Mouse (Mus musculus) embryonic facial prominence, embryonic 10.5 days (tissue): ENCODE measurements around the gene Zswim1. TPM values are rescaled to one million over a fixed set of nuclear protein-coding genes. Genes with fewer than 3 reads are reported as not detected.
A peak's percentile ranks its signal among the peaks of the same experiment; 100 is the strongest.

Source experiments
- DNase-seq: peaks from one replicate; pipeline ENCODE4 v3.0.0-alpha.2; 2017; ENCODE audit warnings: low spot score
- H3K27ac ChIP-seq: fragments of 300-500 bp; sonication (generic); replicated peaks from 2 replicates; pipeline ENCODE4 v1.5.1; 2016; ENCODE audit warnings: mild to moderate bottlenecking
- H3K27me3 ChIP-seq: fragments of 300-500 bp; sonication (generic); replicated peaks from 2 replicates; pipeline ENCODE4 v1.6.1; 2016; ENCODE audit warnings: low read depth, mild to moderate bottlenecking; ENCODE audit not compliant: poor library complexity, severe bottlenecking
- H3K36me3 ChIP-seq: fragments of 300-500 bp; sonication (generic); replicated peaks from 2 replicates; pipeline ENCODE4 v1.6.1; 2016; ENCODE audit warnings: mild to moderate bottlenecking, moderate library complexity
- H3K4me1 ChIP-seq: fragments of 300-500 bp; sonication (generic); 2 replicates; pipeline ENCODE4 v1.6.1; 2016
- H3K4me3 ChIP-seq: fragments of 300-500 bp; sonication (generic); 2 replicates; pipeline ENCODE4 v1.5.1; 2016; ENCODE audit warnings: mild to moderate bottlenecking, moderate library complexity
- H3K9me3 ChIP-seq: fragments of 300-500 bp; sonication (generic); 2 replicates; pipeline ENCODE4 v1.6.1; 2016; ENCODE audit warnings: mild to moderate bottlenecking
- WGBS: fragments of 180-500 bp; shearing (Covaris S2); methylation state at CpG from one replicate; pipeline ENCODE4 v1.1.7; 2016; 5-methylcytosine and 5-hydroxymethylcytosine counted together
- polyA plus RNA-seq: library from polyadenylated mRNA; unstranded; fragments of >200 nt; fragmentation: Nextera tagmentation; extraction: Ambion mirVana; gene quantifications from 2 replicates; pipeline ENCODE4 v1.2.1, GENCODE M21; 2016

Zswim1 gene
- 24.2 and 27.1 TPM in 2 replicates for polyA plus RNA-seq

DNA sequence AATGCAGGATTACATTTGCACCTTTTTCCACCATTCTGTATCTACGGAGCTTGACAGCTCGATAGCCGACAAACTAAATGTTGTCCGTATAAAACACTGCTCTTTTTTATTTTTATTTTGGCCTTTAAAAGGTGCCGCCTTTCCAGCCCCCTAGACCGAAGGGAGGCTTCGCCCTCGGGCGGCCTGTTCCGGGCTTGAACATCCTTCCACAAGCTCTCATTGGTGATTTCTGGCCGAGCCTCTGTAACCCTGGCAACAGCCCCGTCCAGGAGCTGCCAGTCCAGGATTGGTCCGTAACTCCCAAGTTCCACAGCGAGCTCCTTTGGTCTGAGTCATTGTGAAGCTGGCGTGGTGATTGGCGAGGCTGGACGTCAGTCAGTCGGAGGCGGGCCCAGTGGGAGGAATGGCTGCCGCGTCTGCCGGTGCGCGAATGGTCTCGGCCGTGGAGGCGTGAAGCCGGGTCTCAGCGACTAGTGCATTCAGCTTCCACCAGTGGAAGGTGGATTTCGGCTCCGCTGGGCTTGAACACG lies at the start of gene Zswim1:
Gene Zswim1 (plus strand): TSS at position 51 of the 530 bp plus-strand sequence.
- H3K36me3 ChIP-seq = peaks cover 57% of the 10 kb centered on the region
- whole genome bisulfite sequencing = 2% methylated on average over 32 of the region's 32 CpGs

DNA sequence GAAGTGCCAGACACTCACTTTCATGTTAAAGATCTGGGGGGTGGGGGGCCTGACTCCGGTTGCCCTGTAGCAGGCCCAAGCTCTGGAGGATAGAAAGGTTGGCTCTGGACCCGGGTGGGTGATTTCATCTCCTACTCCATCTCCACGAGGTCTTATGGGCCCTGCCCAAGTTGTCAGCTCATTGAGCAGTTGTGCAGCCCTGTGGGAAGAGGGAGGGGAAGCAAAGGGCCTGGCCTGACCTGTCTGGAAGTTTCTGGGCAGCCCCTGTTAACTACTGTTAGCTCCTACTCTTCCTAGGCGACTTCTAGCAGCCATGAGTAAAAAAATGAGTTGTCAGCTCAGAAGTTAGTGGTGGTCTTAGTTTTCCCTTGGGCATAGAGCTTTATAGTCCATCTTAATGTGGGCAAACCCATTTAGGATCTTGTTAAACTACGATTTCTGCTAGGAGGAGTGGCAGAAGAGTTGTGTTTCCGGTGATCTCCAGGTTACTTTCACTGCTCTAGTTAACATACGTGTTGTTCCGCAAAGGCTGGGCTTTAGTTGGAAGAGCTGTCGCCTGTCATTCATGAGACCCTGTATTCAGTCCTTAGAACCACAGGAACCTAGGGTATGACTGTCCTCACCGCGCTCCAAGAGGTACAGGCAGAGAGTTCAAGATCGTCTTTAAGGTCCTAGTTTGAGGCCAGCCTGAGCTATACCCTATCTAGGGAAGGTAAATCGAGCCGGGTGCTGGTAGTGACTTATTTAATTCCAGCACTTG lies 49.1 kb upstream of the Zswim1 start:
- no peak for DNase-seq
- 0 out of 2 replicates have a peak, but pooled peaks cover 11% of the 10 kb centered on the region for H3K27me3 ChIP-seq
- H3K27ac ChIP-seq = no peak overlapping the region
- peaks cover 28% of the 10 kb centered on the region for H3K4me1 ChIP-seq
- H3K4me3 ChIP-seq = 0 out of 2 replicates have a peak overlapping the region, but pooled peaks have one; percentile 9
- 82% methylated on average over 14 of the region's 14 CpGs for WGBS
- H3K9me3 ChIP-seq = no peaks in the 10 kb centered on the region
- peaks cover 36% of the 10 kb centered on the region for H3K36me3 ChIP-seq

More for the DNA sequence above, at the start of gene Zswim1:
- peak; percentile 99 for DNase-seq
- Histone ChIP-seq H3K4me1 (peaks cover 18% of the 10 kb centered on the region), H3K27me3 (no peaks in the 10 kb centered on the region), H3K9me3 (no peaks in the 10 kb centered on the region), H3K27ac (peak within 1 kb of the TSS; percentile 88), H3K4me3 (peak within 1 kb of the TSS; percentile 85)

DNA sequence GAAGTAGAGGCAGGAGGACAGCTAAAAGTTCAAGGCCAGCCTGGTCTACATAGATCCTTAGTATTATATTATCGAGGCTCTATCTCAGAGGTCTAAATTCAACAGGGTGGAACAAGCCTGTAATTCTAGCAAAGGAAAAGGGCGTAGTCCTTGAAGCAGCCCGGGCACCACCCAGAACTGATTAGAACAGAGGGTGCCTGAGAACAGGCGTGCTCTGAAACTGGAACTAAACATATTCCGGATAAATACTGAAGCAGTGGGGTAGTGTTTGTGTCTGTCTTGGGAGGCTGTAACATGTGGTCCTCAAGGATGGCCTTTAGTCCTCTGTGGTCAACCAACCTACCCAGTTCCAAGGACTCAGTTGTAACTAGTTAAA lies 48.5 kb upstream of the Zswim1 start:
- no peak overlapping the region for H3K27ac ChIP-seq
- H3K9me3 ChIP-seq = no peaks in the 10 kb centered on the region
- 0 out of 2 replicates have a peak, but pooled peaks cover 11% of the 10 kb centered on the region for H3K27me3 ChIP-seq
- peaks cover 34% of the 10 kb centered on the region for H3K36me3 ChIP-seq
- DNase-seq = no peak
- peaks cover 28% of the 10 kb centered on the region for H3K4me1 ChIP-seq
- no peak overlapping the region for H3K4me3 ChIP-seq
- 85% methylated on average over 5 of the region's 5 CpGs for WGBS

DNA sequence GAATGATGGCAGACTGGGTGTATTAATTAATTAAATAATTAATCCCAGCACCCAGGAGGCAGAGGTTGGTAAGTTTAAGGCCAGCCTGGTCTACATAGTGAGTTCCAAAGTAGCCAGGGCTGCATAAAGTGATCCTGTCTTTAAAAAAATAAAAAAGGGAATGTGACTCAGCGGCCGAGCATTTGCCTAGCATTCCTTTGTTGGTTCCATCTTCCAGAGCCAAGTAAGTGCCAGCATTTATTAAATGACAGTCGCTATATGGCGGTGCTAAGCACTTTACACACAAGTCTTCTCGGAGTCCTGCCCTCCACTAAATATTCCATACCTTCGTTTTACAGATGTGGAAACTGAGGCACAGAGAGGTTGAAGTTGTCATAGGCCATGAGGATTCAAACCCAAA lies 46.4 kb upstream of the Zswim1 start:
- Histone ChIP-seq H3K36me3 (peaks cover 28% of the 10 kb centered on the region), H3K9me3 (no peaks in the 10 kb centered on the region), H3K27me3 (0 out of 2 replicates have a peak, but pooled peaks cover 11% of the 10 kb centered on the region), H3K4me3 (no peak overlapping the region), H3K27ac (no peak overlapping the region), H3K4me1 (peaks cover 18% of the 10 kb centered on the region)
- 90% methylated on average over 6 of the region's 6 CpGs for WGBS
- DNase-seq = no peak

DNA sequence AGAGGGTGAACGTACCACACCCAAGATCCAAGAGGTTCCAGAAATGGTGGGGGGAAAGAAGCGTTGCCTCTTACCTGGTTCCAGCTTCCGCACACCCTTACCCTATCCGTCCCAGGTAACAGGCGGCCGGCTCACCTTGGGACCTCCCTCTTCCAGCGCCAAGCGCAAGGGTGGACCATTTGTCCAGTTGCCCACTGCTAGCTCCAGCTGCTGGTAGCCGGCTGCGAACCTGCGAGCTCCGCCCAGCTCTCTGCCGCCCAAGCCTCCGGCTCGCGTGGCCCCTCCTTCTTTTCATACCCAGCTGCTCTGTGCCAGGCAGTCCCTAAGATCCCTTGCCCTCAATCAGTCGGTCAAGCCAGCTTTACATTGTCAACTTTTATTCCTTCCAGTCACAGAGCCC lies 45.7 kb upstream of the Zswim1 start:
- Histone ChIP-seq H3K36me3 (peaks cover 21% of the 10 kb centered on the region), H3K27ac (no peak overlapping the region), H3K4me1 (peaks cover 11% of the 10 kb centered on the region), H3K9me3 (no peaks in the 10 kb centered on the region), H3K4me3 (no peak overlapping the region), H3K27me3 (0 out of 2 replicates have a peak, but pooled peaks cover 11% of the 10 kb centered on the region)
- WGBS = 74% methylated on average over 17 of the region's 17 CpGs
- DNase-seq = no peak

DNA sequence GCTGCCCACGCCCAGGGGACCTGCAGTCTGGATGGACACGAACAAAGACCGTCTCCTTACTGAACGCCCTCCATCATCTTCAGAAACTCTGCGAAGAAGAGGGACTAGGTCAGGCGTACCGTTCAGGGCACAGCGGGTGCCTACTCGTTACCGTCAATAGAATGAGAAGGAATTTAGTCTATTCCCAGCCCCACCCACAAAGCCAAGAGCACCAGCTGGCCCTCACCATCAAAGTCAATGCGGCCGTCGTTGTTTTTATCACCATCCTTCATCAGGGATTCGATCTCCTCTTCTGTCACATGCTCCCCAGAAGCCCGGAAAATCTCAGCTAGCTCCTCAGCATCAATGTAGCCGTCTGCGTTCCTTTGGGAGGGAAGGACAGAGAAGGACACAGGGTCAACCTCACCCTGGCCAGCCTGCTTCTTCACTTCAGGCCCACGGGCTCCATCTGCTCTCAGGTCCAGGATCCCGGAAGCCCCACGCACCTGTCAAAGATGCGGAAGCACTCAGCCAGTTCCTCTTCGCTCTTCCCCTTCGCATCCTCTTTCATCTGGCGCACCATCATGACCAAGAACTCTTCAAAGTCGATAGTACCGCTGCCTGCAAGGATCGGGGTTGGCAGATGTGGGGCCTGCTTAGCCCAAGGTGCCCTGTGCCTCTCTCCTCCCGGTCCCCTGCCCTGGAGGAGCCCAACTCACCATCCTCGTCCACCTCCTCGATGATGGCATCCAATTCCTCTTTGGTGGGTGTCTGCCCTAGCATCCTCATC lies 45.1 kb upstream of the Zswim1 start:
- no peak for DNase-seq
- H3K27ac ChIP-seq = no peak overlapping the region
- WGBS = 85% methylated on average over 30 of the region's 30 CpGs
- peaks cover 5% of the 10 kb centered on the region; the same call in 1 of the 2 replicates for H3K4me1 ChIP-seq
- H3K27me3 ChIP-seq = 0 out of 2 replicates have a peak, but pooled peaks cover 11% of the 10 kb centered on the region
- no peaks in the 10 kb centered on the region for H3K9me3 ChIP-seq
- H3K4me3 ChIP-seq = no peak overlapping the region
- H3K36me3 ChIP-seq = peaks cover 15% of the 10 kb centered on the region

DNA sequence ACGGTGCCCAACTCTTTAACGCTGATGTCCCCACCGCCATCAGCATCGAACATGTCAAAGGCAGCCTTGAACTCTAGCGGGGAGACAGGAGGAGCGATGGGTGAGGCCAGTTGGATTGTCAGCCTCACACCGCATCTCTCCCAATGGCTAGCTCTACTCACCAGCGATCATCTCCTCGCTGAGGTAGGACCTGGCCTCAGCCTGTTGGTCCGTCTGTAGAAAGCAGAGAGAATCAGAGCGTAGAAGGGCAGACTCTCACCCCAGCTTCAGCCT lies 44.5 kb upstream of the Zswim1 start:
- 88% methylated on average over 11 of the region's 11 CpGs for WGBS
- Histone ChIP-seq H3K36me3 (peaks cover 9% of the 10 kb centered on the region), H3K4me1 (0 out of 2 replicates have a peak, but pooled peaks cover 3% of the 10 kb centered on the region), H3K9me3 (no peaks in the 10 kb centered on the region), H3K4me3 (no peak overlapping the region), H3K27ac (no peak overlapping the region), H3K27me3 (0 out of 2 replicates have a peak, but pooled peaks cover 11% of the 10 kb centered on the region)
- DNase-seq = no peak

DNA sequence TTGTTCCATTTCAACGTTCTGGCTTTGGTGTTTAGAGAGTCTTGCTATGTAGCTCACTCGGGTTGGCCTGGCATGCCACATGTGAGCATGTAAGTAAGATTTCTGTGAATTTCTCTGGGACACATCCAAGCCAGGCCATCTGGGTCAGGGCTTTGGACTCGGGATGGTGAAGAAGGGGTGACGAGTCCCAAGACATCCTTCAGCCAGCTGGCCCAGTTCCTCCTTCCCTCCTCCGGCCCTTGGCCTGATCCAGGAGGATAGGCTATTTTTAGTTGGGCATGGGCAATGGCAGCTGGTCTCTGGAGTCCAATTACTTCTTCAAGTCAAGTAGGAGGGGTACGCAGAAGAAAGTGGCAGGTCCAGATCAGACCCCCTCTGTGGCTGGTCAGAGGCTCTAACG lies 43.7 kb upstream of the Zswim1 start:
- Histone ChIP-seq H3K36me3 (peaks cover under 1% of the 10 kb centered on the region; the same call in 1 of the 2 replicates), H3K4me3 (no peak overlapping the region), H3K9me3 (no peaks in the 10 kb centered on the region), H3K27me3 (0 out of 2 replicates have a peak, but pooled peaks cover 11% of the 10 kb centered on the region), H3K27ac (no peak overlapping the region), H3K4me1 (no peaks in the 10 kb centered on the region)
- 82% methylated on average over 7 of the region's 7 CpGs for WGBS
- DNase-seq = no peak

DNA sequence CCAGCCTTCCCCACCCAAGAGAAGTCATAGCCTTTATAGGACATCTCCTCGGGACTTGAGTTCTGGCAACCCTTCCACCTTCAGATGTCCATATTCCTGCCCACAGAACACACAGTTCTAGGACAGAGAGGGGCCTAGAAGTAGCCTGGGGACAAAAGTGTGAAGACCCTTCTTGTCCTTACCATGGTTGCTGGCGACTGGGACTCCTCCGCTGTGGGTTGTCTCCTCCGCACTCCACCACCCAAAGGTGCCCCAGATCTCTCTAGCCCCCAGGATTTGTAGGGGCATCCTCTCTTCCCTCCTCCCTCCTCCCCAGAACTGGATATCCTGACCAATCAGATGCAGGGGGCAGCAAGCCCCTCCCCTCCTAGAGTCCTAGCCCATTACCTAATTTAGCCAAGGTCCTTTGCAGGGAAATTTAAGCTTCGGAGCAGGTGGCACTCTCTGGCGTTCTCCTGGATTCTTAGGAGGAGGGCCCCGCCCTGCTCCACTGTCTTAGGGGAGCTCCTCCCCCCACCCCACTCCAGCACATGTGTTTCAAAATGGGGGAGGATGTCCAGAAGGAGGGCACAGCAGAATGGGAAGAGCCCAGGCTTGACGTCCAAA lies 42.9 kb upstream of the Zswim1 start, which contains the start of gene Tnnc2:
Gene Tnnc2 (minus strand): TSS at position 487 of the 606 bp plus-strand sequence.
- 72% methylated on average over 8 of the region's 8 CpGs for WGBS
- Histone ChIP-seq H3K4me1 (no peaks in the 10 kb centered on the region; the same call in 1 of the 2 replicates), H3K9me3 (no peaks in the 10 kb centered on the region), H3K4me3 (no peak within 1 kb of the TSS), H3K27me3 (0 out of 2 replicates have a peak, but pooled peaks cover 14% of the 10 kb centered on the region), H3K36me3 (no peaks in the 10 kb centered on the region), H3K27ac (no peak within 1 kb of the TSS)
- DNase-seq = no peak

DNA sequence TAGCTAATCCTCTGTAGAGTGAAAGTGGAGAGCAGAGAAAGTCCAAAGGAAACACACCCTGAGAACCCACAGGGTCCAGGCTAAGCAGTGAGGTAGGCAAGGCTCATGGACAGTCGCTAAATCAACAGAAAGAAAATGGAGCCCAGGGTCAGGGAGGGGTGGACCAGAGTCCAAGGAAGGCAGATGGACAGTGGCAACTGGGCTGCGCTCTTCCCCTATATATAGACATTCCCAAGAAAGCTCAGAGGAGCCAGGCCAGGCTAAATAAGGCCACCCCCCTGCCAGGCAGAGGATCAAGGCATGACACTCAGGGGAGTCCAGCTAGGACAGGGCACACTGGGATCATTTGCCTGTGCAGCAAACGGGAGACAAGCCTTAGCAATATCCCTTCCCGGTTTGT lies 40.6 kb upstream of the Zswim1 start:
- no peak overlapping the region for H3K27ac ChIP-seq
- H3K36me3 ChIP-seq = no peaks in the 10 kb centered on the region
- no peaks in the 10 kb centered on the region for H3K9me3 ChIP-seq
- no peak overlapping the region for H3K4me3 ChIP-seq
- H3K27me3 ChIP-seq = peaks cover 19% of the 10 kb centered on the region; the same call in 1 of the 2 replicates
- WGBS = 74% methylated on average over 4 of the region's 4 CpGs
- no peak for DNase-seq
- peaks cover 23% of the 10 kb centered on the region for H3K4me1 ChIP-seq

DNA sequence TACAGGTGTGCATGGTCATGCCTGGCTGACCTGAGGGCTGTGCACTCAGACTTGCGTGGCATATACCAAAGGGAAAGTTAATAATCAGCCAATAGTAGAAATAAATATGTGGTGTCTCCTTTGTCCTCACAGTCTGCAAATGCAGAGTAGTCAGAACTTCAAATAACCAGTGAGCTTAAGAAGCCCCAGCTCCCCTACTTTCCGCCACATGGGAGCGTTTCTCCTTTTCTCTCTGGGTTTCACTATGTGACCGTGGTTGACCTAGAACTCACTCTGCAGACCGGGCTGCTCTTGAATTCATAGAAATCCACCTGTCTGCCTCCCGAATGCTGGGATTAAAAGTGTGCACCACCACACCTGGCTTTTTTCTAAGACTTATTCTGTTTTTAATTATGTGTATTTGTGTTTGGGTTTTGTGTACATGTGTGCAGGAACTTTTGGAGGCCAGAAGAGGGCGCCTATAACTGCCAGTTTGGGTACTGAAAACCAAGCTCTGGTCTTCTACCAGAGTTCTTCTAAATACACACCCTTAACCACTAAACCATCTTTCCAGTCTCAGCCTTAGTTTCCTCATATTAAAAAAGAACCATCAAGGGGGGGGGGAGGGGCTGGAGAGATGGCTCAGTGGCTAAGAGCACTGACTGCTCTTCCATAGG lies 38.4 kb upstream of the Zswim1 start:
- WGBS = 75% methylated on average over 7 of the region's 7 CpGs
- H3K27me3 ChIP-seq = peaks cover 13% of the 10 kb centered on the region; the same call in 1 of the 2 replicates
- H3K36me3 ChIP-seq = peaks cover 8% of the 10 kb centered on the region; the same call in 1 of the 2 replicates
- no peaks in the 10 kb centered on the region for H3K9me3 ChIP-seq
- no peak for DNase-seq
- H3K4me1 ChIP-seq = peaks cover 36% of the 10 kb centered on the region
- no peak overlapping the region for H3K27ac ChIP-seq
- H3K4me3 ChIP-seq = no peak overlapping the region
